Mouse (Mus musculus): ENCODE measurements around the gene Zfp184. TPM values are rescaled to one million over a fixed set of nuclear protein-coding genes. Genes with fewer than 3 reads are reported as not detected.

Zfp184 gene
- polyA plus RNA-seq, 1 experiment from 2014 or later, result 10.3 TPM

- no peaks in the 10 kb centered on the region for H3K36me3 ChIP-seq
- H3K27me3 ChIP-seq (replicated peaks), result peaks cover 98% of the 10 kb centered on the region
- H3K9me3 ChIP-seq (replicated peaks), result no peaks in the 10 kb centered on the region
- 0 out of 2 replicates have a peak overlapping the region, but pooled peaks have one; percentile 8 for H3K9ac ChIP-seq (replicated peaks)
- H3K4me3 ChIP-seq (replicated peaks), result peak overlapping the region; percentile 36
- WGBS, result under 1% methylated on average over 38 of the region's 38 CpGs
- H3K4me2 ChIP-seq, result peak overlapping the region; percentile 64
- peak; percentile 21; the same call in 1 of the 2 replicates for ATAC-seq (ENCODE audit: low FRiP score)
- peaks cover 17% of the 10 kb centered on the region for H3K4me1 ChIP-seq
- no peak overlapping the region for H3K27ac ChIP-seq (replicated peaks)
Measured at GRCm38 (mm10) chr13:22006334-22007120, 61.6 kb downstream of the Zfp184 start.

- H3K27ac ChIP-seq (replicated peaks), result no peak overlapping the region
- peak overlapping the region; percentile 36 for H3K4me3 ChIP-seq (replicated peaks)
- ATAC-seq (ENCODE audit: low FRiP score), result no peak
- peak overlapping the region; percentile 64 for H3K4me2 ChIP-seq
- H3K4me1 ChIP-seq, result peaks cover 17% of the 10 kb centered on the region
- H3K36me3 ChIP-seq, result no peaks in the 10 kb centered on the region
- no peak overlapping the region for H3K9ac ChIP-seq (replicated peaks)
- WGBS, result 3% methylated on average over 18 of the region's 18 CpGs
- H3K27me3 ChIP-seq (replicated peaks), result peaks cover 95% of the 10 kb centered on the region
- H3K9me3 ChIP-seq (replicated peaks), result no peaks in the 10 kb centered on the region
Measured at GRCm38 (mm10) chr13:22007121-22007510, 62.2 kb downstream of the Zfp184 start.

- Histone ChIP-seq H3K36me3 (no peaks in the 10 kb centered on the region), H3K9ac (replicated peaks) (no peak overlapping the region), H3K4me1 (peaks cover 17% of the 10 kb centered on the region), H3K4me3 (replicated peaks) (no peak overlapping the region), H3K27me3 (replicated peaks) (peaks cover 95% of the 10 kb centered on the region), H3K27ac (replicated peaks) (no peak overlapping the region), H3K9me3 (replicated peaks) (no peaks in the 10 kb centered on the region), H3K4me2 (no peak overlapping the region)
- ATAC-seq (ENCODE audit: low FRiP score), result no peak
- 45% methylated on average over 7 of the region's 7 CpGs for WGBS
Measured at GRCm38 (mm10) chr13:22007872-22008271, 63.0 kb downstream of the Zfp184 start.

- Histone ChIP-seq H3K4me2 (no peak overlapping the region), H3K4me1 (peaks cover 17% of the 10 kb centered on the region), H3K27ac (replicated peaks) (no peak overlapping the region), H3K9ac (replicated peaks) (no peak overlapping the region), H3K9me3 (replicated peaks) (no peaks in the 10 kb centered on the region), H3K36me3 (no peaks in the 10 kb centered on the region), H3K4me3 (replicated peaks) (no peak overlapping the region), H3K27me3 (replicated peaks) (peaks cover 92% of the 10 kb centered on the region)
- no peak for ATAC-seq (ENCODE audit: low FRiP score)
- 80% methylated on average over 3 of the region's 3 CpGs for WGBS
Measured at GRCm38 (mm10) chr13:22008707-22009106, 63.8 kb downstream of the Zfp184 start.

- Histone ChIP-seq H3K9ac (replicated peaks) (no peak within 1 kb of the TSS), H3K36me3 (no peaks in the 10 kb centered on the region), H3K4me1 (peaks cover 17% of the 10 kb centered on the region), H3K4me2 (no peak within 1 kb of the TSS), H3K9me3 (replicated peaks) (no peaks in the 10 kb centered on the region), H3K4me3 (replicated peaks) (no peak within 1 kb of the TSS), H3K27ac (replicated peaks) (no peak within 1 kb of the TSS), H3K27me3 (replicated peaks) (peaks cover 92% of the 10 kb centered on the region)
- WGBS, result 23% methylated on average over 6 of the region's 7 CpGs
- ATAC-seq (ENCODE audit: low FRiP score), result no peak
Measured at GRCm38 (mm10) chr13:22009642-22010041, 64.7 kb downstream of the Zfp184 start, which contains the start of gene Prss16. Gene Prss16, minus strand, starts transcription at chr13:22009742.

MicroRNAs encoded within 50 kb of the gene (microRNA counts, 519-probe panel; counts per million panel counts)
- microRNA mmu-miR-1983, result 3,619 counts per million, percentile 87 among the panel's probes with 10 or more counts

Small RNAs within 50 kb of the gene (microRNA-seq; reads per million reads assigned to microRNA genes)
- gene Gm44456 (0.69 reads per million), gene Mir1983 (1,760 reads per million, percentile 83 among the genes with 10 or more reads in this experiment)

Other genes with a start within 250 kb of the Zfp184 start
- gene Olfr1359, start 247.0 kb upstream of the Zfp184 start, polyA plus RNA-seq (2015; fragmentation: Nextera tagmentation; extraction: Ambion mirVana), result not detected in 2 replicates
- gene Hist1h2bl, start 229.0 kb upstream of the Zfp184 start, polyA plus RNA-seq (2015; fragmentation: Nextera tagmentation; extraction: Ambion mirVana), result not detected in 2 replicates
- 7.9 and 9.5 TPM in 2 replicates for gene Hist1h2ai, start 228.7 kb upstream of the Zfp184 start, polyA plus RNA-seq (2015; fragmentation: Nextera tagmentation; extraction: Ambion mirVana)
- 3.2 and 5.6 TPM in 2 replicates for gene Hist1h3h, start 227.4 kb upstream of the Zfp184 start, polyA plus RNA-seq (2015; fragmentation: Nextera tagmentation; extraction: Ambion mirVana)
- 0.87 and 2.3 TPM in 2 replicates for gene Hist1h2bm, start 223.1 kb upstream of the Zfp184 start, polyA plus RNA-seq (2015; fragmentation: Nextera tagmentation; extraction: Ambion mirVana)
- gene Hist1h4j, start 210.0 kb upstream of the Zfp184 start, polyA plus RNA-seq (2015; fragmentation: Nextera tagmentation; extraction: Ambion mirVana), result 0.45 and 0.56 TPM in 2 replicates
- gene Hist1h4k, start 194.6 kb upstream of the Zfp184 start, polyA plus RNA-seq (2015; fragmentation: Nextera tagmentation; extraction: Ambion mirVana), result 2.2 and 2.7 TPM in 2 replicates
- gene Hist1h2ak, start 191.3 kb upstream of the Zfp184 start, polyA plus RNA-seq (2015; fragmentation: Nextera tagmentation; extraction: Ambion mirVana), result 5.6 and 7.7 TPM in 2 replicates
- not detected in 2 replicates for gene Hist1h2bn, start 191.0 kb upstream of the Zfp184 start, polyA plus RNA-seq (2015; fragmentation: Nextera tagmentation; extraction: Ambion mirVana)
- 2.2 and 5.8 TPM in 2 replicates for gene Hist1h1b, start 164.5 kb upstream of the Zfp184 start, polyA plus RNA-seq (2015; fragmentation: Nextera tagmentation; extraction: Ambion mirVana)
- 20.1 and 38.6 TPM in 2 replicates for gene Hist1h3i, start 161.7 kb upstream of the Zfp184 start, polyA plus RNA-seq (2015; fragmentation: Nextera tagmentation; extraction: Ambion mirVana)
- 4.1 TPM in 1 of 2 replicates, not detected in the other for gene Hist1h2an, start 157.9 kb upstream of the Zfp184 start, polyA plus RNA-seq (2015; fragmentation: Nextera tagmentation; extraction: Ambion mirVana)
- 0.56 and 1.8 TPM in 2 replicates for gene Hist1h2bp, start 157.6 kb upstream of the Zfp184 start, polyA plus RNA-seq (2015; fragmentation: Nextera tagmentation; extraction: Ambion mirVana)
- gene Hist1h2bq, start 134.9 kb upstream of the Zfp184 start, polyA plus RNA-seq (2015; fragmentation: Nextera tagmentation; extraction: Ambion mirVana), result 3.9 and 10.2 TPM in 2 replicates
- gene Hist1h2ao, start 134.6 kb upstream of the Zfp184 start, polyA plus RNA-seq (2015; fragmentation: Nextera tagmentation; extraction: Ambion mirVana), result 1.5 TPM in 1 of 2 replicates, not detected in the other
- not detected in 2 replicates for gene Hist1h4m, start 133.3 kb upstream of the Zfp184 start, polyA plus RNA-seq (2015; fragmentation: Nextera tagmentation; extraction: Ambion mirVana)
- 3.9 and 6.9 TPM in 2 replicates for gene Hist1h4n, start 112.9 kb upstream of the Zfp184 start, polyA plus RNA-seq (2015; fragmentation: Nextera tagmentation; extraction: Ambion mirVana)
- gene Hist1h2ap, start 111.6 kb upstream of the Zfp184 start, polyA plus RNA-seq (2015; fragmentation: Nextera tagmentation; extraction: Ambion mirVana), result 380 and 932 TPM in 2 replicates
- gene Hist1h2br, start 111.4 kb upstream of the Zfp184 start, polyA plus RNA-seq (2015; fragmentation: Nextera tagmentation; extraction: Ambion mirVana), result 3.4 and 10.4 TPM in 2 replicates
- 0.11 TPM in 1 of 2 replicates, not detected in the other for gene Pom121l2, start 36.1 kb downstream of the Zfp184 start, polyA plus RNA-seq (2015; fragmentation: Nextera tagmentation; extraction: Ambion mirVana)
- 0.09 and 167 TPM in 2 replicates for gene Prss16, start 64.6 kb downstream of the Zfp184 start, polyA plus RNA-seq (2015; fragmentation: Nextera tagmentation; extraction: Ambion mirVana)
- 4.5 TPM in 1 of 2 replicates, not detected in the other for gene Hist1h2ah, start 90.5 kb downstream of the Zfp184 start, polyA plus RNA-seq (2015; fragmentation: Nextera tagmentation; extraction: Ambion mirVana)
- 0.97 and 2.2 TPM in 2 replicates for gene Hist1h2bk, start 90.8 kb downstream of the Zfp184 start, polyA plus RNA-seq (2015; fragmentation: Nextera tagmentation; extraction: Ambion mirVana)
- gene Hist1h4i, start 96.3 kb downstream of the Zfp184 start, polyA plus RNA-seq (2015; fragmentation: Nextera tagmentation; extraction: Ambion mirVana), result 4.8 and 8.5 TPM in 2 replicates
- 3.0 and 13.9 TPM in 2 replicates for gene Hist1h2ag, start 97.8 kb downstream of the Zfp184 start, polyA plus RNA-seq (2015; fragmentation: Nextera tagmentation; extraction: Ambion mirVana)
- 2.0 and 7.2 TPM in 2 replicates for gene Hist1h2bj, start 98.1 kb downstream of the Zfp184 start, polyA plus RNA-seq (2015; fragmentation: Nextera tagmentation; extraction: Ambion mirVana)
- gene Vmn1r188, start 139.3 kb downstream of the Zfp184 start, polyA plus RNA-seq (2015; fragmentation: Nextera tagmentation; extraction: Ambion mirVana), result not detected in 2 replicates
- not detected in 2 replicates for gene Vmn1r189, start 160.7 kb downstream of the Zfp184 start, polyA plus RNA-seq (2015; fragmentation: Nextera tagmentation; extraction: Ambion mirVana)
- gene Vmn1r191, start 238.9 kb downstream of the Zfp184 start, polyA plus RNA-seq (2015; fragmentation: Nextera tagmentation; extraction: Ambion mirVana), result not detected in 2 replicates
- not detected in 2 replicates for gene Vmn1r192, start 246.0 kb downstream of the Zfp184 start, polyA plus RNA-seq (2015; fragmentation: Nextera tagmentation; extraction: Ambion mirVana)

Data from neural tube, embryonic 15.5 days (tissue).